8 mouse cellular contexts compared by ENCODE assay signal in genomic region chr6:8948131-8948470, GRCm38 (mm10). TPM values are rescaled to one million over a fixed set of nuclear protein-coding genes. Genes with fewer than 3 reads are reported as not detected.
DNase-seq lines count a peak whose midpoint lies in the region; ATAC-seq lines count a peak whose summit lies in the region.

TSS of gene Nxph1 (plus strand) at chr6:8948431.

- peak; percentile 18 for ATAC-seq in neural tube, embryonic 11.5 days (ENCODE audit: insufficient read depth, low FRiP score, low TSS enrichment)
- ATAC-seq in stomach, embryonic 16.5 days (ENCODE audit: insufficient read depth, low FRiP score): peak; percentile 7; the same call in 1 of the 2 replicates

- H3K9ac ChIP-seq in neural tube, embryonic 11.5 days (ENCODE audit: low read length): no peak within 1 kb of the TSS
- no peak within 1 kb of the TSS for H3K9ac ChIP-seq in stomach, embryonic 16.5 days (ENCODE audit: low read length)

- H3K9me3 ChIP-seq in neural tube, embryonic 11.5 days (ENCODE audit: control insufficient read depth, low read length): no peaks in the 10 kb centered on the region
- no peaks in the 10 kb centered on the region for H3K9me3 ChIP-seq in limb, embryonic 10.5 days (replicated peaks)
- H3K9me3 ChIP-seq in stomach, embryonic 16.5 days (replicated peaks; ENCODE audit: control insufficient read depth, low read length): no peaks in the 10 kb centered on the region

- peak; percentile 8 for DNase-seq in cerebellum, adult 9-11 months
- no peak for DNase-seq in cerebellum, adult 9-10 months
- DNase-seq in neural tube, embryonic 11.5 days (ENCODE audit: low spot score): no peak
- no peak for DNase-seq in neural tube, embryonic 10.5 days (ENCODE audit: extremely low spot score, low spot score)
- no peak for DNase-seq in limb, embryonic 10.5 days (ENCODE audit: low spot score)
- DNase-seq in spleen, adult 12 weeks (ENCODE audit: low spot score): no peak
- no peak for DNase-seq in urinary bladder, adult 2 months (ENCODE audit: low spot score)

- H3K4me3 ChIP-seq in neural tube, embryonic 11.5 days (ENCODE audit: low read depth, low read length): peak within 1 kb of the TSS; percentile 40
- peak within 1 kb of the TSS; percentile 32 for H3K4me3 ChIP-seq in limb, embryonic 10.5 days
- peak within 1 kb of the TSS; percentile 35 for H3K4me3 ChIP-seq in stomach, embryonic 16.5 days (replicated peaks; ENCODE audit: low read length)

- H3K36me3 ChIP-seq in neural tube, embryonic 11.5 days (ENCODE audit: control insufficient read depth, insufficient read depth, low read length): no peaks in the 10 kb centered on the region
- no peaks in the 10 kb centered on the region for H3K36me3 ChIP-seq in limb, embryonic 10.5 days
- no peaks in the 10 kb centered on the region for H3K36me3 ChIP-seq in stomach, embryonic 16.5 days (ENCODE audit: control insufficient read depth, insufficient read depth, low read length)

- peaks cover 61% of the 10 kb centered on the region for H3K27me3 ChIP-seq in neural tube, embryonic 11.5 days (ENCODE audit: control insufficient read depth, insufficient read depth, low read length)
- peaks cover 65% of the 10 kb centered on the region for H3K27me3 ChIP-seq in limb, embryonic 10.5 days (ENCODE audit: low read depth, poor library complexity, severe bottlenecking)
- H3K27me3 ChIP-seq in stomach, embryonic 16.5 days (ENCODE audit: control insufficient read depth, insufficient read depth, low read length): peaks cover 59% of the 10 kb centered on the region

- H3K27ac ChIP-seq in neural tube, embryonic 11.5 days (ENCODE audit: low read depth, low read length): no peak within 1 kb of the TSS
- H3K27ac ChIP-seq in limb, embryonic 10.5 days: no peak within 1 kb of the TSS
- no peak within 1 kb of the TSS for H3K27ac ChIP-seq in stomach, embryonic 16.5 days (ENCODE audit: low read length)

- H3K4me2 ChIP-seq in neural tube, embryonic 11.5 days (ENCODE audit: low read depth): peak within 1 kb of the TSS; percentile 75
- H3K4me2 ChIP-seq in stomach, embryonic 16.5 days (ENCODE audit: low read depth, low read length): peak within 1 kb of the TSS; percentile 47

- under 1% methylated on average over 16 of the region's 16 CpGs for WGBS in neural tube, embryonic 11.5 days
- 2% methylated on average over 16 of the region's 16 CpGs for WGBS in limb, embryonic 10.5 days
- 2% methylated on average over 16 of the region's 16 CpGs for WGBS in stomach, embryonic 16.5 days

- peaks cover 2% of the 10 kb centered on the region; the same call in 1 of the 2 replicates for H3K4me1 ChIP-seq in neural tube, embryonic 11.5 days (ENCODE audit: control insufficient read depth, insufficient read depth, low read length)
- H3K4me1 ChIP-seq in limb, embryonic 10.5 days: peaks cover 26% of the 10 kb centered on the region
- H3K4me1 ChIP-seq in stomach, embryonic 16.5 days (ENCODE audit: control insufficient read depth, insufficient read depth, low read length): peaks cover 4% of the 10 kb centered on the region; the same call in 1 of the 2 replicates

RNA-seq across cellular contexts. Expression of gene Nxph1, which starts in this region (rescaled TPM):
- polyA plus RNA-seq in neural tube, embryonic 11.5 days (2014; fragmentation: Nextera tagmentation; extraction: Ambion mirVana): 9.4 and 9.7 TPM in 2 replicates
- polyA plus RNA-seq in limb, embryonic 10.5 days (2016; fragmentation: Nextera tagmentation; extraction: Ambion mirVana): not detected in 2 replicates
- polyA plus RNA-seq in stomach, embryonic 16.5 days (2015; fragmentation: Nextera tagmentation; extraction: Ambion mirVana): 0.37 and 0.61 TPM in 2 replicates
- polyA plus RNA-seq in urinary bladder, adult 2 months (2012; rRNA removed): 0.44 and 0.52 TPM in 2 replicates

Comparison
In these comparisons a context has a peak if more than half of its experiments do, and no peak if none do; other contexts are left out.
1. Peak in ATAC-seq, H3K4me3 ChIP-seq and H3K4me2 ChIP-seq in stomach, embryonic 16.5 days; RNA of the gene not detected or under 1 TPM.